Mouse (Mus musculus): Measurements from ENCODE around the gene Cntn4.
"Not testable (repeated sequence)": the region's sequence is repeated elsewhere in the genome, so short reads cannot be mapped to it uniquely, and the experiment has no call there.

GRCm38 (mm10) chr6:106358801-106359200 lies 681.3 kb downstream of the Cntn4 start:
- not testable (repeated sequence) for TF ChIP-seq GATA1, TAL1 (IDR thresholded peaks at IDR 0.05; ENCODE audit: low read length)
